Mouse (Mus musculus): ENCODE data around the gene Zfp719. TPM values are rescaled to one million over a fixed set of nuclear protein-coding genes. Genes with fewer than 3 reads are reported as not detected.

Zfp719 gene
- total and polyA plus RNA-seq, 3 experiments: 3.5 to 9.8 (median 5.8) TPM

- H3K27me3 ChIP-seq (replicated peaks): no peaks in the 10 kb centered on the region
- H3K9me3 ChIP-seq (replicated peaks; ENCODE audit: low read length): no peaks in the 10 kb centered on the region
- no peak for DNase-seq (ENCODE audit: extremely low read depth)
- no peaks in the 10 kb centered on the region for H3K4me1 ChIP-seq (ENCODE audit: control insufficient read depth in 1 of 2, insufficient read depth in 2 of 2)
- dilution Hi-C loops (cut with MboI; ENCODE audit: extremely low pct_ligation_motif_present, extremely low pct_unique_long_range_greater_than_20kb, low sequenced_read_pairs) (no loop called here), in situ Hi-C loops (cut with MboI; ENCODE audit: low pct_ligation_motif_present, low pct_unique_long_range_greater_than_20kb, low sequenced_read_pairs) (no loop called here)
- no peaks in the 10 kb centered on the region for H3K36me3 ChIP-seq (replicated peaks in 1 of 2; ENCODE audit: control insufficient read depth in 1 of 2, insufficient read depth in 1 of 2, low read length in 1 of 2)
- H3K27ac ChIP-seq (ENCODE audit: insufficient read depth, low read depth): no peak within 1 kb of the TSS
- TF ChIP-seq CHD1 (IDR thresholded peaks at IDR 0.05; ENCODE audit: low read depth, low read length) (no peak), POLR2A (IDR thresholded peaks at IDR 0.05; ENCODE audit: low read depth, low read length) (no peak), POLR2AphosphoS2 (IDR thresholded peaks at IDR 0.05; ENCODE audit: low read depth, low read length) (no peak), CHD2 (IDR thresholded peaks at IDR 0.05; ENCODE audit: low read length) (no peak), GABPA (IDR thresholded peaks at IDR 0.05; ENCODE audit: insufficient replicate concordance, low read depth, low read length) (no peak), MAFK (IDR thresholded peaks at IDR 0.05; ENCODE audit: insufficient replicate concordance, low read length) (no peak), ELF1 (IDR thresholded peaks at IDR 0.05; ENCODE audit: low read depth, low read length) (no peak), RAD21 (IDR thresholded peaks at IDR 0.05; ENCODE audit: low read depth, low read length) (no peak), ZNF384 (IDR thresholded peaks at IDR 0.05; ENCODE audit: low read depth, low read length) (no peak), BHLHE40 (IDR thresholded peaks at IDR 0.05; ENCODE audit: low read depth, low read length) (no peak)
- no peaks in the 10 kb centered on the region for H3K79me2 ChIP-seq (replicated peaks; ENCODE audit: control insufficient read depth, extremely low read depth, insufficient read depth, poor library complexity, severe bottlenecking)
- H3K4me3 ChIP-seq (replicated peaks in 1 of 3; ENCODE audit: low read depth in 2 of 3, low read length in 2 of 3, poor library complexity in 1 of 3): no peak within 1 kb of the TSS
- no peak within 1 kb of the TSS for H3K4me2 ChIP-seq (ENCODE audit: insufficient read depth, low read depth, poor library complexity, severe bottlenecking)
- H3K9ac ChIP-seq (ENCODE audit: insufficient read depth, low read depth): no peak within 1 kb of the TSS
Measured at GRCm38 (mm10) chr7:43634500-43634899, 55.1 kb downstream of the Zfp719 start, which contains the start of gene Ceacam18. Gene Ceacam18, plus strand, starts transcription at chr7:43634707.

- Histone ChIP-seq H3K4me1 (ENCODE audit: control insufficient read depth in 1 of 2, insufficient read depth in 2 of 2) (peaks cover 0 to 5% of the 10 kb centered on the region in 2 experiments; a peak in 1 of 4 replicates), H3K36me3 (replicated peaks in 1 of 2; ENCODE audit: control insufficient read depth in 1 of 2, insufficient read depth in 1 of 2, low read length in 1 of 2) (no peaks in the 10 kb centered on the region), H3K4me3 (replicated peaks in 1 of 3; ENCODE audit: low read depth in 2 of 3, low read length in 2 of 3, poor library complexity in 1 of 3) (no peak overlapping the region), H3K79me2 (replicated peaks; ENCODE audit: control insufficient read depth, extremely low read depth, insufficient read depth, poor library complexity, severe bottlenecking) (no peaks in the 10 kb centered on the region), H3K4me2 (ENCODE audit: insufficient read depth, low read depth, poor library complexity, severe bottlenecking) (no peak overlapping the region), H3K27me3 (replicated peaks) (no peaks in the 10 kb centered on the region), H3K9me3 (replicated peaks; ENCODE audit: low read length) (no peaks in the 10 kb centered on the region), H3K9ac (ENCODE audit: insufficient read depth, low read depth) (no peak overlapping the region), H3K27ac (ENCODE audit: insufficient read depth, low read depth) (no peak overlapping the region)
- no peak for DNase-seq (ENCODE audit: extremely low read depth)
- dilution Hi-C loops (cut with MboI; ENCODE audit: extremely low pct_ligation_motif_present, extremely low pct_unique_long_range_greater_than_20kb, low sequenced_read_pairs): no loop called here
- in situ Hi-C loops (cut with MboI; ENCODE audit: low pct_ligation_motif_present, low pct_unique_long_range_greater_than_20kb, low sequenced_read_pairs): no loop called here
- TF ChIP-seq ZMIZ1 (IDR thresholded peaks at IDR 0.05; ENCODE audit: low read depth, low read length) (no peak), MAFK (IDR thresholded peaks at IDR 0.05; ENCODE audit: insufficient replicate concordance, low read length) (no peak), MYC (IDR thresholded peaks at IDR 0.05; ENCODE audit: low read depth, low read length) (no peak), ETS1 (conservative IDR thresholded peaks at IDR 0.05; ENCODE audit: low read depth, low read length) (no peak), EP300 (IDR thresholded peaks at IDR 0.05; ENCODE audit: low read length) (no peak), UBTF (IDR thresholded peaks at IDR 0.05; ENCODE audit: low read depth, low read length) (no peak), HCFC1 (IDR thresholded peaks at IDR 0.05; ENCODE audit: low read depth, low read length) (no peak), ZC3H11A (IDR thresholded peaks at IDR 0.05; ENCODE audit: low read depth, low read length) (no peak), RCOR1 (conservative IDR thresholded peaks at IDR 0.05; ENCODE audit: low read depth, low read length) (no peak), E2F4 (IDR thresholded peaks at IDR 0.05; ENCODE audit: insufficient replicate concordance, low read depth, low read length) (no peak), NRF1 (IDR thresholded peaks at IDR 0.05; ENCODE audit: low read depth, low read length) (no peak), MAZ (IDR thresholded peaks at IDR 0.05; ENCODE audit: low read depth, low read length) (no peak), KAT2A (IDR thresholded peaks at IDR 0.05; ENCODE audit: insufficient replicate concordance, low read length) (no peak)
Measured at GRCm38 (mm10) chr7:43636194-43636593, 56.8 kb downstream of the Zfp719 start.

Measured in CH12.LX (cell line).